Mouse (Mus musculus) limb, embryonic 10.5 days (tissue): Measurements from ENCODE around the gene Trim7. TPM values are rescaled to one million over a fixed set of nuclear protein-coding genes. Genes with fewer than 3 reads are reported as not detected.
"Not testable (repeated sequence)": the region's sequence is repeated elsewhere in the genome, so short reads cannot be mapped to it uniquely, and the experiment has no call there.

ENCODE experiments used
- DNase-seq: peaks from one replicate; pipeline ENCODE4 v3.0.0-alpha.2; 2017; ENCODE audit warnings: low spot score
- H3K27ac ChIP-seq: fragments of 300-500 bp; sonication (generic); 2 replicates; pipeline ENCODE4 v1.5.1; 2016; ENCODE audit warnings: mild to moderate bottlenecking
- H3K27me3 ChIP-seq: fragments of 300-500 bp; sonication (generic); 2 replicates; pipeline ENCODE4 v1.6.1; 2016; ENCODE audit warnings: low read depth, mild to moderate bottlenecking; ENCODE audit not compliant: poor library complexity, severe bottlenecking
- H3K36me3 ChIP-seq: fragments of 300-500 bp; sonication (generic); 2 replicates; pipeline ENCODE4 v1.6.1; 2016; ENCODE audit warnings: mild to moderate bottlenecking, moderate library complexity
- H3K4me1 ChIP-seq: fragments of 300-500 bp; sonication (generic); 2 replicates; pipeline ENCODE4 v1.6.1; 2016
- H3K4me3 ChIP-seq: fragments of 300-500 bp; sonication (generic); 2 replicates; pipeline ENCODE4 v1.5.1; 2016; ENCODE audit warnings: mild to moderate bottlenecking, moderate library complexity
- H3K9me3 ChIP-seq: fragments of 300-500 bp; sonication (generic); replicated peaks from 2 replicates; pipeline ENCODE4 v1.6.1; 2016; ENCODE audit warnings: mild to moderate bottlenecking
- WGBS: fragments of 180-500 bp; shearing (Covaris S2); methylation state at CpG from one replicate; pipeline ENCODE4 v1.1.7; 2016; 5-methylcytosine and 5-hydroxymethylcytosine counted together
- polyA plus RNA-seq: library from polyadenylated mRNA; unstranded; fragments of >200 nt; fragmentation: Nextera tagmentation; extraction: Ambion mirVana; gene quantifications from 2 replicates; pipeline ENCODE4 v1.2.1, GENCODE M21; 2016

Trim7 gene
- polyA plus RNA-seq, 1 experiment from 2014 or later: 0.70 TPM

DNA sequence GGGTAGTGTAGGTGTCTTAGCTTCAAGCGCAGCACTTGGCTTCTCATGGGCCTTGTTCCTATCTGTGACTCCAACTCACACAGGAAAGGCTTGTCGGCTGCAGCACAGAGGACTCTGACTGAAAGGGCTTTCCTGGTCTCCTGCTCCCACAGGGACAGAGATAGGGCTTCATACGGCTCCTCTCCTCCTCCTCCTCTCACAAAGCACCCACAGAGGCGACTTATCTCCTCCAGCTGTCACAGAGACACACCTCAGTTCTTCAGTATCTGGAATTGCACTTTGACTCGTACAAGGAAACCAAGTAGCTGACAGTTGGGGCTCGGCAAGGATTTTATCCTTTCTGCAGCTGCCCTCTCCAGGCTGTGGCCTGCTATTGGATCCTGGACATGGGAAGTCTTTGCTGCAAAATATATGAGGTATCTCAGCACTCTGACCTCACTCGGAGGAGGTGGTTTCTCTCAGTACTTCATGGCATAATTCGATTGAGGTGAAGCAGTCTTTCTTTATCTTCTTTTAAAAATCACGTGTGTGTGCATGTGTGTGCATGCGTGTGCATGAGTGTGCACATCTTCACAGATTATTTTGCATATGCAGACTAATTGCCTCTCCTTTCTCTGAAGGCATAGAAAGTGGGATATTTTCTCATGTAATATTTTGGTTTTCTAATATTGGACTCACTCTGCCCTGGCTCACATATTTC, 47.8 kb downstream of the Trim7 start:
- Histone ChIP-seq H3K4me3 (no peak overlapping the region), H3K36me3 (no peaks in the 10 kb centered on the region), H3K27ac (no peak overlapping the region), H3K27me3 (peaks cover 14% of the 10 kb centered on the region), H3K9me3 (no peaks in the 10 kb centered on the region), H3K4me1 (peaks cover 20% of the 10 kb centered on the region)
- 69% methylated on average over 10 of the region's 10 CpGs for WGBS
- DNase-seq: no peak

DNA sequence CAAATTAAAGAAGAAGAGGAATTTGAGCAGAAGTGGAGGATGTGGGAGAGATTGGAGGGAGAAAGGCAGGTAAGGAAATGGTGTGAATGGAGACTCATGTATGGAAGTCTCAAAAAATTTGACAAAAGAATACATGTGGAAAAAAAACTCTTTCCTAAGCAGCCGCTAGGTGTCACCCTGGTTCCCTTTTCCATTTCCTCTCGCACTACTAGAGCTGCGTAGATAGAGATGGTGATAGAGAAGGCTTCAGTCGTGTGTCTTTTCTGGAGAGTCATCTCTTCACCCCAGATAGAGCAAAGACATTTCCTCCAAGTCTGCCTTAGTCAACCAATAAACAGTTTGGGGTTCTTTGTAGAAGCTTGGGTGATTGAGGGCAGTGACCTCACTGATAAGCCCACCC, 48.5 kb downstream of the Trim7 start:
- peak; percentile 45 for DNase-seq
- no peaks in the 10 kb centered on the region for H3K36me3 ChIP-seq
- H3K27me3 ChIP-seq: peaks cover 14% of the 10 kb centered on the region
- H3K27ac ChIP-seq: no peak overlapping the region
- WGBS: 4% methylated on average over 4 of the region's 4 CpGs
- H3K4me3 ChIP-seq: no peak overlapping the region
- H3K4me1 ChIP-seq: peaks cover 20% of the 10 kb centered on the region
- H3K9me3 ChIP-seq: no peaks in the 10 kb centered on the region

DNA sequence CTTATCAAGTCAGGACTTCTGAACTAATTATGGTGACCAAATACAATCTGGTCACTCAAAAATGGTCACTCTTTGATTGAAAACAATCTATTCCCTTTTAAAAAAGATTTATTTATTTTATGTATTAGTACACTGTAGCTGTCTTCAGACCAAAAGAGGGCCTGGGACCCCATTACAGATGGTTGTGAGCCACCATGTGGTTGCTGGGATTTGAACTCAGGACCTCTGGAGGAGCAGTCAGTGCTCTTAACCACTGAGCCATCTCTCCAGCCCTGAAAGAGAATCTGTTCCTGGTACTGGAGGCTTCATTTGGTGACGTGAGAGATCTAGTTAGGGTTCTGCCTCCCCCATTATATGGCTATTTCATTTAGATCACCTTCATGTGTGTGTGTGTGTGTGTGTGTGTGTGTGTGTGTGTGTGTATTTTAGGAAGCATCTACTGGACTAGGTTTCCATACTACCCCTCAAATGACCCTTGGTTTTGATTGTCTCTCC, 49.5 kb downstream of the Trim7 start:
- H3K27ac ChIP-seq, H3K36me3 ChIP-seq, DNase-seq, H3K9me3 ChIP-seq, H3K4me3 ChIP-seq: not testable (repeated sequence)
- WGBS: 87% methylated on average over 1 of the region's 1 CpGs
- Histone ChIP-seq H3K4me1 (peaks cover 20% of the 10 kb centered on the region), H3K27me3 (peaks cover 14% of the 10 kb centered on the region)

DNA sequence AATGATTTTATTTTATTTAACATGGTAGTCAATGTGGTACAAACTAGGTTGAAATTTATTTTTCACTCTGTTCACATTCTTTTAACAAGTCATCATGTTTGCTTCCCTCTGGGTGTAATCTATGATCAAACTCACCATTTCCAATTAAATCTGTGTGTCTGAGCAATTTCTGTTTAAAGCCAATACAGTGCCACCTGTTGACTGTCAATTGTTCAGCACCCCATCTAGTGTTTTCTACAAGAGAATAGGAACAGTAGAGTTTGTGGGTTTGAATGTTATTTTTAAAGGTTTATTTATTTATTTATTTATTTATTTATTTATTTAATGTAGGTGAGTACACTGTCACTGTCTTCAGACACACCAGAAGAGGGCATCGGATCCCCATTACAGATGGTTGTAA, 50.7 kb downstream of the Trim7 start:
- Histone ChIP-seq H3K27ac (no peak overlapping the region), H3K4me3 (no peak overlapping the region)
- WGBS: 97% methylated on average over 1 of the region's 1 CpGs

DNA sequence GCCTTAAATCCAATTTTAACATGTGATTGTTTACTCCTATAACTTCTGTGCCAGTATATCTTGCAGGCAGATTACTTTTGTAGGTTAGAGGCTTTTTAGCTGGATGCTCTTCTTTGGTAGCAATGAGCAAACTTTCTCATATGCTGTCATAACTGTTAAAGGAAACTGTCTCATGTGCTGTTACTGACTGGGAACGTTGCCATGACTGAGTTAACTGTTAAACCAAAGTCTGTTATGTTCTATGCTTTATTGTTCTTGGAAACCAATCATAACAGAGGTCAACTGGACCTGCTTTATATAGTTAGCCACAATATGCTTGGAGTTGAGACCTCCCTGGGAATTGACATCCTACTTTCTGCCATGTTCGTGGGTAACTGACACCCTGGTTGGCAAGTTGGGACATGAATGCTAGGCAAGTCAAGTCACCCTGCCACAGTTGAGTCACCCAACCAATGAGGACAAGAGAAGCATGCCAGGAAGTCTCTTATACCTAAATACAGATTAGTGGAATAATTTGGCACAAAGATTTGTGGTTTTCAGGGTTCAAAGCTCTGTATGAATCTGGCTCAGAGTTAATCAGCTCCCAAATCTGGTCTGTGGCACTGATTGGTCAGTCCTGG, 73.0 kb downstream of the Trim7 start:
- Histone ChIP-seq H3K27ac (no peak overlapping the region), H3K27me3 (no peaks in the 10 kb centered on the region), H3K9me3 (no peaks in the 10 kb centered on the region), H3K36me3 (no peaks in the 10 kb centered on the region), H3K4me3 (no peak overlapping the region), H3K4me1 (no peaks in the 10 kb centered on the region)
- DNase-seq: no peak
- 79% methylated on average over 2 of the region's 2 CpGs for WGBS

More for the DNA sequence above, 50.7 kb downstream of the Trim7 start:
- Histone ChIP-seq H3K27me3 (peaks cover 8% of the 10 kb centered on the region), H3K4me1 (peaks cover 10% of the 10 kb centered on the region), H3K36me3 (no peaks in the 10 kb centered on the region), H3K9me3 (no peaks in the 10 kb centered on the region)
- no peak for DNase-seq

DNA sequence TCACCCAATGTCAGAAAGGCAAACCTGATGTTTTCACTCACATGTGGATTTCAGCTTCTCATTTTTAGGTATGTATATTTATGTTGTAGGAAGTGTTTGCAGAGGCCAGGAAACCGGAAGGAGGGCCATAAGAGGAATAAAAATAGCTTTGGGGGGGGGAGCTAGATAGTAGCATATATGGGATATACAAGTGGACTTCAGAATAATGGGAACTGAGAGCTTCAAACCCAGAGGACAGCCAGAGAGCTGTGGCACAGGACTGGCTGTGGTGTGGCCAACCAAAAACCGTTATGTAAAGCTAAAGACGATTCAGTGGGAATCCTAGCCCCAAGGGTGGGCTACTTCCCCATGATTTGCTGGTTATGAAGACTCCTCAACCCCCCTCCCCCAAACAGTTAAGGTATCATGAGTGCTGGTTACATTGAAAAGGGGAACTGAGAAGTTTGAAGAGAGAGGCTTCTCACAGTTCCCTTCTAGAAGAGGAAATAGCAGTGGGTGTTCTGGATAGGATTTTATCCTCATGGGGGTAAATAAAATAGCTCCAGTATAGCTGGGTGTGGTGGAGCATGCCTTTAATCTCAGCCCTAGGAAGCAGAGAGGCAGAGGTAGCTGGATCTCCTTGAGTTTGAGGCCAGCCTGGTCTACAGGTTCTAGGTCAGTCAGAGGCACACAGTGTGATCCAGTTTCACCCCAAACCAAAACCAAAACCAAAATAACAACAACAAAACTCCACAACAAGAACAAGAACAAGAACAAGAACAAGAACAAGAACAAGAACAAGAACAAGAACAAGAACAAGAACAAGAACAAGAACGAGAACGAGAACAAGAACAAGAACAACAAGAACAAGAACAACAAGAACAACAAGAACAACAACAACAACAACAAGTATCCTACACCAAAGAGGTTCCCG, 75.0 kb downstream of the Trim7 start:
- H3K9me3 ChIP-seq, H3K4me3 ChIP-seq, H3K27ac ChIP-seq, H3K4me1 ChIP-seq, DNase-seq, H3K36me3 ChIP-seq, H3K27me3 ChIP-seq: not testable (repeated sequence)
- WGBS: 80% methylated on average over 6 of the region's 6 CpGs

DNA sequence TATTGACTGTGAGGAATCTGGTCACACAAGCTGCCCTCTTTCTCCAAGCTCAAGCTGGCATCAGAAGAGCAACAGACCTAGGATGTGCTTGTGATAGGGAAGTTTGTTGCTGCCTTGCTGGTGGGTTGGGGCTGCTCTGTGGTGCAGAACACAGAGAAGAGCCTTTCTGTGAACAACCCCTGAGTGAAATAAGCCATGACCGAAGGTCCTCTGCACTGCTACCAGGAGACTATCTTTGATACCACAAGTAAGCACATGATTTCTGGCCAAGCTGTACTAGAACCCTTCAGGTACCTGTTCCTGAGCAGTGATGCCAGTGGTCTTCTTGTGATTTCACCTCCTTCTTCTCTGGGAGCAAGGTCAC, 75.6 kb downstream of the Trim7 start:
- WGBS: 89% methylated on average over 1 of the region's 1 CpGs
- H3K36me3 ChIP-seq, DNase-seq, H3K9me3 ChIP-seq, H3K27me3 ChIP-seq, H3K4me3 ChIP-seq, H3K4me1 ChIP-seq, H3K27ac ChIP-seq: not testable (repeated sequence)

Other genes with a start within 250 kb of the Trim7 start
- 818 and 973 TPM in 2 replicates for gene Rack1, start 25.8 kb upstream of the Trim7 start, polyA plus RNA-seq
- 4.2 and 6.1 TPM in 2 replicates for gene Trim41, start 8.8 kb upstream of the Trim7 start, polyA plus RNA-seq
- gene Gm12184, start 515 bp downstream of the Trim7 start, polyA plus RNA-seq: 2.9 and 5.1 TPM in 2 replicates
- gene Irgm1, start 45.5 kb downstream of the Trim7 start, polyA plus RNA-seq: 1.0 and 1.4 TPM in 2 replicates
- not detected in 2 replicates for gene Gm5431, start 76.1 kb downstream of the Trim7 start, polyA plus RNA-seq
- 1.1 and 2.5 TPM in 2 replicates for gene Psme2b, start 120.0 kb downstream of the Trim7 start, polyA plus RNA-seq
- not detected in 2 replicates for gene Olfr56, start 152.7 kb downstream of the Trim7 start, polyA plus RNA-seq
- 0.14 and 0.28 TPM in 2 replicates for gene 9930111J21Rik1, start 153.3 kb downstream of the Trim7 start, polyA plus RNA-seq
- not detected in 2 replicates for gene Gm12185, start 166.1 kb downstream of the Trim7 start, polyA plus RNA-seq
- not detected in 2 replicates for gene Tgtp1, start 168.0 kb downstream of the Trim7 start, polyA plus RNA-seq
- gene 9930111J21Rik2, start 225.1 kb downstream of the Trim7 start, polyA plus RNA-seq: 0.11 and 0.13 TPM in 2 replicates
- not detected in 2 replicates for gene Tgtp2, start 238.1 kb downstream of the Trim7 start, polyA plus RNA-seq